Mouse (Mus musculus): ENCODE measurements around the gene Ppp5c. TPM values are rescaled to one million over a fixed set of nuclear protein-coding genes. Genes with fewer than 3 reads are reported as not detected.

Ppp5c gene
- total and polyA plus RNA-seq, 3 experiments: 50.2 to 112 (median 94.1) TPM

DNA sequence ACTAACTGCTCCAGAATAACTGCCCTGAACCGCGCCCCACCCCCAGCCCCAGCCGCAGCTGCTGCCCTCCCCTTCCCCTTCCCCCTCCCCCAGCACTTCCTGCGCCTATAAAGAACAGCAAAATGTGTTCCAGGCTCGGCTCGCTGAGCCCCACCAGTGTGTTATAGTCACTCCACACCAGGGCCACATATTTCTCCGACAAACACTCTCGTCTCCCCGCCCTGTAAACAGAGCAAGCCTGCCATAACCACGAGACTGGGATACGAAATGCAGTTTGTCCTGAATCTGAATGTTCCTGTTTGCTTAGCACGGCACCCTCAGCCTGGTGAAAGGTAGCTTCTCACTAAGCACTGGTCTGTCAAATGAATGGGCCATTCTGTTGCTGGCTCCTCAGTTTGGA is 47.4 kb downstream of the Ppp5c start:
- no peak for TF ChIP-seq TAL1 (conservative IDR thresholded peaks at IDR 0.05; ENCODE audit: low read depth, low read length)
- DNase-seq (ENCODE audit: low spot score): peak; percentile 53

GRCm38 (mm10) chr7:16978593-16978992 is 49.1 kb downstream of the Ppp5c start:
- H3K27me3 ChIP-seq (ENCODE audit: insufficient read depth, low read length): peaks cover 5% of the 10 kb centered on the region
- no peak for DNase-seq (ENCODE audit: low spot score)
- H3K4me1 ChIP-seq (ENCODE audit: insufficient read depth, low read depth, low read length): peaks cover 41% of the 10 kb centered on the region
- TF ChIP-seq GATA1 (IDR thresholded peaks at IDR 0.05; ENCODE audit: borderline replicate concordance, low read length) (no peak), TAL1 (conservative IDR thresholded peaks at IDR 0.05; ENCODE audit: low read depth, low read length) (no peak), CTCF (IDR thresholded peaks at IDR 0.05; ENCODE audit: low read depth, low read length) (no peak), GATA2 (IDR thresholded peaks at IDR 0.05; ENCODE audit: borderline replicate concordance, low read depth, low read length) (no peak), POLR2AphosphoS5 (IDR thresholded peaks at IDR 0.05; ENCODE audit: insufficient replicate concordance, low read depth, low read length) (no peak)
- H3K36me3 ChIP-seq (replicated peaks): no peaks in the 10 kb centered on the region
- H3K4me3 ChIP-seq (ENCODE audit: low read depth, low read length): no peak overlapping the region
- no peaks in the 10 kb centered on the region for H3K9me3 ChIP-seq (replicated peaks)
- ATAC-seq (ENCODE audit: extremely low read depth, insufficient number of reproducible peaks, low FRiP score, poor library complexity, severe bottlenecking): no peak

More for the DNA sequence above, 47.4 kb downstream of the Ppp5c start:
- ATAC-seq (ENCODE audit: extremely low read depth, insufficient number of reproducible peaks, low FRiP score, poor library complexity, severe bottlenecking): peak; percentile 72
- no peaks in the 10 kb centered on the region for H3K36me3 ChIP-seq (replicated peaks)
- H3K9me3 ChIP-seq (replicated peaks): no peaks in the 10 kb centered on the region
- peaks cover 38% of the 10 kb centered on the region for H3K4me1 ChIP-seq (ENCODE audit: insufficient read depth, low read depth, low read length)
- H3K27me3 ChIP-seq (ENCODE audit: insufficient read depth, low read length): peaks cover 8% of the 10 kb centered on the region
- peak overlapping the region; percentile 65; the same call in 1 of the 2 replicates for H3K4me3 ChIP-seq (ENCODE audit: low read depth, low read length)

- H3K9me3 ChIP-seq (replicated peaks): no peaks in the 10 kb centered on the region
- H3K27me3 ChIP-seq (ENCODE audit: insufficient read depth, low read length): peaks cover 5% of the 10 kb centered on the region
- no peak for TF ChIP-seq GATA1 (IDR thresholded peaks at IDR 0.05; ENCODE audit: borderline replicate concordance, low read length)
- no peak for TF ChIP-seq CTCF (IDR thresholded peaks at IDR 0.05; ENCODE audit: low read depth, low read length)
- TF ChIP-seq POLR2AphosphoS5 (IDR thresholded peaks at IDR 0.05; ENCODE audit: insufficient replicate concordance, low read depth, low read length): no peak
- TF ChIP-seq TAL1 (conservative IDR thresholded peaks at IDR 0.05; ENCODE audit: low read depth, low read length): no peak
- no peak for TF ChIP-seq GATA2 (IDR thresholded peaks at IDR 0.05; ENCODE audit: borderline replicate concordance, low read depth, low read length)
- H3K4me1 ChIP-seq (ENCODE audit: insufficient read depth, low read depth, low read length): peaks cover 41% of the 10 kb centered on the region
- DNase-seq (ENCODE audit: low spot score) (no peak), ATAC-seq (ENCODE audit: extremely low read depth, insufficient number of reproducible peaks, low FRiP score, poor library complexity, severe bottlenecking) (no peak)
- H3K36me3 ChIP-seq (replicated peaks): no peaks in the 10 kb centered on the region
- no peak overlapping the region for H3K4me3 ChIP-seq (ENCODE audit: low read depth, low read length)
Observed at GRCm38 (mm10) chr7:16978173-16978572, 49.6 kb downstream of the Ppp5c start.

DNA sequence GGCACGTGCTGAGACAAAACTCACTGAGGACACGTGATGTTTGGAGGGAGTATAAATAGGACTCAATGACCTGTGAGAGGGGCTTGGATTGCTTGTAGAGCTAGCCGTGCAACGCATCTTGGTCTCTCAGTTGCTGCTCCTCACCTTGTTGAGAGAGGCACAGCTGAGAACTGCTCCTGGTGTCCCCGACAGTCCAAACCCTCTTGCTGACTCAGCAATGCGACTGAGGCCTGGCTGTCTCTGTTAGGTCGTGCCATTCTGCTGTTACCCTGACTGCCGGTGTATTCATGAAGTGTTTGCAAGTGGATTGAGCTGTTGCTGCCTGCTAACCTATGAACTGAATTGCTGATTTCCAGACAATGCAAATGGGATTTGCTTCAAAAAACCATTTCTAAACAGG is 51.4 kb downstream of the Ppp5c start:
- ATAC-seq (ENCODE audit: extremely low read depth, insufficient number of reproducible peaks, low FRiP score, poor library complexity, severe bottlenecking) (no peak), DNase-seq (ENCODE audit: low spot score) (no peak)
- Histone ChIP-seq H3K4me3 (ENCODE audit: low read depth, low read length) (no peak overlapping the region), H3K9me3 (replicated peaks) (no peaks in the 10 kb centered on the region), H3K36me3 (replicated peaks) (no peaks in the 10 kb centered on the region), H3K4me1 (ENCODE audit: insufficient read depth, low read depth, low read length) (peaks cover 39% of the 10 kb centered on the region), H3K27me3 (ENCODE audit: insufficient read depth, low read length) (peaks cover 2% of the 10 kb centered on the region; the same call in 1 of the 2 replicates)
- TF ChIP-seq CTCF (IDR thresholded peaks at IDR 0.05; ENCODE audit: low read depth, low read length) (no peak), GATA2 (IDR thresholded peaks at IDR 0.05; ENCODE audit: borderline replicate concordance, low read depth, low read length) (no peak), TAL1 (conservative IDR thresholded peaks at IDR 0.05; ENCODE audit: low read depth, low read length) (no peak), POLR2AphosphoS5 (IDR thresholded peaks at IDR 0.05; ENCODE audit: insufficient replicate concordance, low read depth, low read length) (no peak), GATA1 (IDR thresholded peaks at IDR 0.05; ENCODE audit: borderline replicate concordance, low read length) (no peak)

DNA sequence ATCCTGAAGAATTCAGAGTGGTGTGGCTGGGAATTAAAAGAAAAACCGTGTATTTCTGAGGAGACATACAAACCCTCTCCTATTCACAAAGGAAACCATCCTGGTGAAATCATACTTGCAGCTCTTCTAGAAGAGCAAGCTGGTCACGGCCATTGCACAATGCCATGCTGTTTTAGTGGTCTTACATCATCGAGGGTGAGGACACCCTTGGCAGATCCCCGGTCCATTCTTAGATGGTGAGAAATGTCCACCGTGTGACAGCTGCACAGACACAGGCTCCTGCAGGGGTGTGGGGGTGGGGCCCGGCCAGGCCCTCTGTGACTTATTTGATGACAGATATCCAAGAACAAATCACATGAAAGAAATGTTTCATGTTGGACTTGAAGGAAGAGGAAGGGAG is 53.7 kb downstream of the Ppp5c start:
- Histone ChIP-seq H3K27me3 (ENCODE audit: insufficient read depth, low read length) (peaks cover 2% of the 10 kb centered on the region; the same call in 1 of the 2 replicates), H3K4me3 (ENCODE audit: low read depth, low read length) (no peak overlapping the region), H3K4me1 (ENCODE audit: insufficient read depth, low read depth, low read length) (peaks cover 22% of the 10 kb centered on the region), H3K36me3 (replicated peaks) (no peaks in the 10 kb centered on the region), H3K9me3 (replicated peaks) (no peaks in the 10 kb centered on the region)
- DNase-seq (ENCODE audit: low spot score) (no peak), ATAC-seq (ENCODE audit: extremely low read depth, insufficient number of reproducible peaks, low FRiP score, poor library complexity, severe bottlenecking) (no peak)
- TF ChIP-seq CTCF (IDR thresholded peaks at IDR 0.05; ENCODE audit: low read depth, low read length) (no peak), POLR2AphosphoS5 (IDR thresholded peaks at IDR 0.05; ENCODE audit: insufficient replicate concordance, low read depth, low read length) (no peak), GATA1 (IDR thresholded peaks at IDR 0.05; ENCODE audit: borderline replicate concordance, low read length) (no peak), TAL1 (conservative IDR thresholded peaks at IDR 0.05; ENCODE audit: low read depth, low read length) (no peak), GATA2 (IDR thresholded peaks at IDR 0.05; ENCODE audit: borderline replicate concordance, low read depth, low read length) (no peak)

DNA sequence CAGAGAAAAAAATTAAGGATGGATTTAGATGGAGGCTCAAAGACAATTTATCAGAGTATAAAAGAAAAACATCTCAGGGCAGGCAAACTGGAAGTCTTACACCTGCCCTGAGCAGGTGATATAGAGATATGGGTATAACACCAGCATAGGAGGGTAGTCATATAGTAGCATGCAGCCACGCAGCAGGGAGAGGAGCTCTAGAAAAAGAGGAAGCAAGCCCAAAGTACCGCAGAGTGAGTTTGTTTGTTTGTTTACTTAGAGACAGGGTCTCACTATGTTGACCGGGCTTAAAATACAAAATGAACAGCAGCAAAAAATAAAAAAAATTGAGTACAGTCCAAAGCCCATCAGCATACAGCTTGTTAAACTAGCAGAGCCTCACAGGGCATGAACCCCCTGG is 56.6 kb downstream of the Ppp5c start:
- no peaks in the 10 kb centered on the region; the same call in 1 of the 2 replicates for H3K27me3 ChIP-seq (ENCODE audit: insufficient read depth, low read length)
- no peaks in the 10 kb centered on the region for H3K9me3 ChIP-seq (replicated peaks)
- no peak overlapping the region for H3K4me3 ChIP-seq (ENCODE audit: low read depth, low read length)
- H3K36me3 ChIP-seq (replicated peaks): no peaks in the 10 kb centered on the region
- no peak for DNase-seq (ENCODE audit: low spot score)
- no peak for ATAC-seq (ENCODE audit: extremely low read depth, insufficient number of reproducible peaks, low FRiP score, poor library complexity, severe bottlenecking)
- no peak for TF ChIP-seq CTCF (IDR thresholded peaks at IDR 0.05; ENCODE audit: low read depth, low read length)
- TF ChIP-seq GATA2 (IDR thresholded peaks at IDR 0.05; ENCODE audit: borderline replicate concordance, low read depth, low read length): no peak
- TF ChIP-seq TAL1 (conservative IDR thresholded peaks at IDR 0.05; ENCODE audit: low read depth, low read length): no peak
- no peak for TF ChIP-seq POLR2AphosphoS5 (IDR thresholded peaks at IDR 0.05; ENCODE audit: insufficient replicate concordance, low read depth, low read length)
- TF ChIP-seq GATA1 (IDR thresholded peaks at IDR 0.05; ENCODE audit: borderline replicate concordance, low read length): no peak
- H3K4me1 ChIP-seq (ENCODE audit: insufficient read depth, low read depth, low read length): peaks cover 6% of the 10 kb centered on the region

Measured in G1E (cell line).